Mouse (Mus musculus): ENCODE measurements around the gene Akap10. TPM values are rescaled to one million over a fixed set of nuclear protein-coding genes. Genes with fewer than 3 reads are reported as not detected.

Akap10 gene
- 9.7 and 14.4 TPM in 2 replicates for polyA plus RNA-seq (2012; rRNA removed; ENCODE audit: low replicate concordance)

GRCm38 (mm10) chr11:61930098-61930517, at the start of gene Akap10:
Akap10 (minus strand) TSS chr11:61930252.

DNA sequence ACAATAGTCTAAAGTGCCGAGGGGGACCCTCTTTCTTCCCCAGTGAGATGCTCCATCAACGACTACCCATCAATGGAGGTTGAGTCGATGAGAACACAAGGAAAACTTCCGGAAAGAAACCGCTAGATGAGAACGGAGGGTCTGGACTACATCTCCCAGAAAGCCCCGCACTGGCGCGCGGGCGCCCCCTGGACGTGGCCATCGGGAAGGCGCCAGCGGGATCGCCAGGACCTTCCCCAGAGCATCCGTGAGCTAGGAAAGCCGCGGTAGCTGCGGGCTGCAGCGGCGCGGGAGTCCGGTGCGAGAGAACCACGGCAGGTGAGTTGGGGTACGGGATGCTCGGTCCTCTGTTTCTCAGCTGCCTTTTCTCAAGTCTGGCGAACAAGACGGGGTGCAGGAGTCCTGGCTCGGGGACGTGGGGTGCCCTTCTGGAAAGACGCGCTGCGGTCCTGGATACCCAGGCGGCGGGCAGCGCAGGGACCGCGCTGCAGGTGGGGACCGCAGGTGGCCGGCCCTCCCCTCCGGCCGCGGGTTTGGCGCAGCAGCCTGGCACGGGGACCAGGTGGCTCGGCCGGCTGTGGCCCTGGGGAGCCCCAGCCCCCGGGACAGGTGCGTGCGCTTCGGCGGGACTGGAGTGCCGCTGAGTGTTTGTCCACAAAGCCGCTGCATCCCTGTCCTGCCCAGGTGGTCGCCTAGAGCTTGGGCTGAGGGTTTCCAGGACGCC, 26.7 kb upstream of the Akap10 start, which contains the start of gene Specc1:
Gene Specc1 (plus strand): TSS at position 192 of the 724 bp plus-strand sequence.

DNA sequence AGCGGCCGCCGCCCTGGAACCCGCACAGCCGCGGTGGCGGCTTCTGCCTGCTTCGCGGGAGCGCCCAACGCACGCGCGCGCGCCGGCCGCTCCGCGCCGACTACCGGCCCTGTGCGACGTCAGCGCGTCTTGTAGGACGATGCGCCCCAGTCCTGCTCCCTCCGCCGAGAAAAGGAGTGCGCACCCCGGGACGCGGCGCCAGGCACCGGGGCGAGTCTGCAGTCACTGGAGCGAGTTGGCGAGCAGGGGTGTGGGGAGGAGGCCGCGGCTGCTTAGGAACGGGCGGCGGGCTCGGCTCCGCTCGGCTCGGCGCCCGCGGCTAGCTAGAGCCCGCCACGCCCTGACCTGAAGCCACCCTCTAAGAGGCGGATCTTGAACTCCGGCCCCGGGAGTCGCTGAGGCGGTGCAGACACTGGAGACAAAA, 75.1 kb downstream of the Akap10 start, which contains the start of gene Ulk2:
Gene Ulk2 (minus strand): TSS at position 86 of the 424 bp plus-strand sequence.

Other genes starting within 250 kb of the Akap10 start
- 2.2 and 2.6 TPM in 2 replicates for gene Fam83g, start 246.2 kb downstream of the Akap10 start, polyA plus RNA-seq (2012; rRNA removed; ENCODE audit: low replicate concordance)
- 0.07 TPM in 1 of 2 replicates, not detected in the other for gene Slc5a10, start 209.4 kb downstream of the Akap10 start, polyA plus RNA-seq (2012; rRNA removed; ENCODE audit: low replicate concordance)
- gene Prpsap2, start 168.2 kb downstream of the Akap10 start, polyA plus RNA-seq (2012; rRNA removed; ENCODE audit: low replicate concordance), result 13.2 and 18.1 TPM in 2 replicates
- gene Ulk2, start 75.2 kb downstream of the Akap10 start, polyA plus RNA-seq (2012; rRNA removed; ENCODE audit: low replicate concordance), result 58.8 and 111 TPM in 2 replicates
- gene Specc1, start 26.5 kb upstream of the Akap10 start, polyA plus RNA-seq (2012; rRNA removed; ENCODE audit: low replicate concordance), result 3.0 and 3.6 TPM in 2 replicates

All from mammary gland, adult 2 months (tissue).